Mouse (Mus musculus) MEL (cell line): ENCODE data around the gene Gm49387. TPM values are rescaled to one million over a fixed set of nuclear protein-coding genes. Genes with fewer than 3 reads are reported as not detected.

Source experiments
- DNase-seq: peaks from one replicate; pipeline ENCODE4 v3.0.0; 2011; ENCODE audit warnings: low read depth, low spot score
- H3K27ac ChIP-seq: 2 replicates; pipeline ENCODE4 v1.5.1; 2012; ENCODE audit warnings: low read depth, mild to moderate bottlenecking, control low read depth, low read length, moderate library complexity; ENCODE audit not compliant: control insufficient read depth
- H3K27me3 ChIP-seq, 2 experiments: fragments of 150-350 bp in 1 of 2; sonication (generic) in 1 of 2; 2 replicates each; pipeline ENCODE4 v1.6.1; 2012; ENCODE audit warnings: low read length in 2 of 2, mild to moderate bottlenecking in 2 of 2, improper control_type of control experiment in 1 of 2, moderate library complexity in 1 of 2; ENCODE audit not compliant: insufficient read depth in 2 of 2, control insufficient read depth in 1 of 2
- H3K36me3 ChIP-seq, 2 experiments: 2 replicates each; pipeline ENCODE4 v1.6.1; 2012 to 2014; ENCODE audit warnings: low read length in 2 of 2, improper control_type of control experiment in 1 of 2, inconsistent platforms in 1 of 2, mild to moderate bottlenecking in 1 of 2; ENCODE audit not compliant: insufficient read depth in 2 of 2, control insufficient read depth in 1 of 2
- H3K4me1 ChIP-seq, 2 experiments: fragments of 150-350 bp in 1 of 2; sonication (generic) in 1 of 2; 2 replicates each; pipeline ENCODE4 v1.6.1; 2012; ENCODE audit warnings: low read length in 2 of 2, improper control_type of control experiment in 1 of 2, mild to moderate bottlenecking in 1 of 2; ENCODE audit not compliant: insufficient read depth in 2 of 2, control insufficient read depth in 1 of 2
- H3K4me3 ChIP-seq, 2 experiments: fragments of 150-350 bp in 1 of 2; sonication (generic) in 1 of 2; 2 replicates each; pipeline ENCODE4 v1.5.1; 2012; ENCODE audit warnings: low read depth in 2 of 2, low read length in 2 of 2, mild to moderate bottlenecking in 2 of 2, moderate library complexity in 2 of 2, control low read depth in 1 of 2, improper control_type of control experiment in 1 of 2; ENCODE audit not compliant: control insufficient read depth in 1 of 2, insufficient read depth in 1 of 2
- H3K79me2 ChIP-seq: 2 replicates; pipeline ENCODE4 v1.6.1; 2012; ENCODE audit warnings: mild to moderate bottlenecking, low read length, moderate library complexity; ENCODE audit not compliant: control insufficient read depth, poor library complexity, insufficient read depth
- H3K9ac ChIP-seq: 2 replicates; pipeline ENCODE4 v1.6.1; 2012; ENCODE audit warnings: low read depth, mild to moderate bottlenecking, control low read depth, low read length, moderate library complexity; ENCODE audit not compliant: control insufficient read depth, poor library complexity, severe bottlenecking
- H3K9me3 ChIP-seq: fragments of 150-350 bp; sonication (generic); replicated peaks from 2 replicates; pipeline ENCODE4 v1.6.1; 2012; ENCODE audit warnings: mild to moderate bottlenecking, low read length, improper control_type of control experiment, moderate library complexity; ENCODE audit not compliant: insufficient read depth
- ETS1 ChIP-seq: IDR thresholded peaks from 2 replicates; pipeline ENCODE4 v1.6.1; 2012; ENCODE audit warnings: low read depth, mild to moderate bottlenecking, inconsistent platforms, low read length, improper control_type of control experiment, moderate library complexity
- GABPA ChIP-seq: IDR thresholded peaks from 2 replicates; pipeline ENCODE4 v1.6.1; 2012; ENCODE audit warnings: low read depth, mild to moderate bottlenecking, inconsistent platforms, low read length, improper control_type of control experiment, moderate library complexity
- HCFC1 ChIP-seq: IDR thresholded peaks from 2 replicates; pipeline ENCODE4 v1.6.1; 2012; ENCODE audit warnings: low read depth, mild to moderate bottlenecking, inconsistent platforms, low read length, improper control_type of control experiment, moderate library complexity
- JUND ChIP-seq: IDR thresholded peaks from 2 replicates; pipeline ENCODE4 v1.6.1; 2011; ENCODE audit warnings: low read depth, mild to moderate bottlenecking, improper control_type of control experiment, low read length
- MAX ChIP-seq: IDR thresholded peaks from 2 replicates; pipeline ENCODE4 v1.6.1; 2011; ENCODE audit warnings: low read length, improper control_type of control experiment
- MYB ChIP-seq: IDR thresholded peaks from 2 replicates; pipeline ENCODE4 v1.6.1; 2011; ENCODE audit warnings: mild to moderate bottlenecking, low read depth, low read length, improper control_type of control experiment
- MYC ChIP-seq: IDR thresholded peaks from 2 replicates; pipeline ENCODE4 v1.6.1; 2011; ENCODE audit warnings: low read depth, mild to moderate bottlenecking, low read length, improper control_type of control experiment, moderate library complexity
- NELFE ChIP-seq: IDR thresholded peaks from 2 replicates; pipeline ENCODE4 v1.6.1; 2011; ENCODE audit warnings: low read depth, low read length, improper control_type of control experiment
- NRF1 ChIP-seq: IDR thresholded peaks from 2 replicates; pipeline ENCODE4 v1.6.1; 2014; ENCODE audit warnings: low read depth, mild to moderate bottlenecking, inconsistent platforms, low read length, improper control_type of control experiment, moderate library complexity; ENCODE audit not compliant: poor library complexity, insufficient read depth, severe bottlenecking
- POLR2AphosphoS2 ChIP-seq: IDR thresholded peaks from 2 replicates; pipeline ENCODE4 v1.6.1; 2011; ENCODE audit warnings: low read length, improper control_type of control experiment
- RAD21 ChIP-seq: IDR thresholded peaks from 2 replicates; pipeline ENCODE4 v1.6.1; 2011; ENCODE audit warnings: mild to moderate bottlenecking, low read depth, low read length, improper control_type of control experiment
- TBP ChIP-seq: IDR thresholded peaks from 2 replicates; pipeline ENCODE4 v1.8.0; 2011; ENCODE audit warnings: low read depth, low read length, improper control_type of control experiment
- TCF12 ChIP-seq: IDR thresholded peaks from 2 replicates; pipeline ENCODE4 v1.6.1; 2014; ENCODE audit warnings: low read depth, mild to moderate bottlenecking, inconsistent platforms, low read length, improper control_type of control experiment, moderate library complexity
- UBTF ChIP-seq: IDR thresholded peaks from 2 replicates; pipeline ENCODE4 v1.6.1; 2012; ENCODE audit warnings: low read depth, mild to moderate bottlenecking, inconsistent platforms, low read length, improper control_type of control experiment, moderate library complexity, borderline replicate concordance; ENCODE audit not compliant: insufficient read depth
- ZKSCAN1 ChIP-seq: IDR thresholded peaks from 2 replicates; pipeline ENCODE4 v1.6.1; 2012; ENCODE audit warnings: low read depth, mild to moderate bottlenecking, inconsistent platforms, low read length, improper control_type of control experiment, moderate library complexity
- ZNF384 ChIP-seq: IDR thresholded peaks from 2 replicates; pipeline ENCODE4 v1.6.1; 2012; ENCODE audit warnings: low read depth, mild to moderate bottlenecking, inconsistent platforms, low read length, improper control_type of control experiment
- polyA plus RNA-seq, 2 experiments: library from polyadenylated mRNA; stranded (reverse) in 1 of 2; unstranded in 1 of 2; fragments of >175 nt in 1 of 2; fragments of >200 nt in 1 of 2; gene quantifications; 2 replicates each; pipeline versions ENCODE4 v1.2.1 to v1.2.4; 2012; ENCODE audit warnings: low replicate concordance in 2 of 2, low read depth in 1 of 2; ENCODE audit not compliant: insufficient read length in 2 of 2, insufficient read depth in 1 of 2, missing spikeins in 1 of 2
- total RNA-seq: library from RNA; depleted of rRNA; stranded (reverse); fragments of 300-350 nt; gene quantifications from 2 replicates; pipeline ENCODE4 v1.2.3, GENCODE M21; 2012

Gm49387 gene
- total and polyA plus RNA-seq, 3 experiments, result 0.14 TPM; not detected in 2

DNA sequence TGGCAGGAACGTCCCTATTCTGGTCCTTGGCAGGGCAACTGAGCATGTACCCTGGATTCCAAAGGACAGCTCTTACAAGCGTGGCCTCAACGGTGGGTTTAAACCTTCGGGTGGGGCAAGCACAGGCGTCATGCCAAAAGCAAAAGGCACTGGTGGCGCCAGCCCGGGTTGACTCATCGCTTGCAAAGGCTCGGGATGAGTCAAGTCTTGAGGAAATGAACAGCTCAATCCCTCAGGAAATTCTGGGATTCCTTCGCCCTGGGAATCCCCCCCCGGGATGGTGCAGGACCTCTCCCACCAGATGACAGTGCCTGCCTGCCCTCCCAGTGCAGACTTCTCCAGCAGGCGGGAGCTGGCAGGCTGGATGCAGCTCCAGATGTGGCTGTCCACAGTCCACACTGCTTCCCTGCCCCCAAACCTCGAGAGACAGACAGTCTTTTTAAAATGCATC is 28.5 kb upstream of the Gm49387 start:
- TF ChIP-seq UBTF, result no peak
- TF ChIP-seq ZNF384, result no peak
- no peak for TF ChIP-seq RAD21
- no peak for TF ChIP-seq POLR2AphosphoS2
- TF ChIP-seq ZKSCAN1, result no peak
- no peak for TF ChIP-seq MYC
- TF ChIP-seq MAX, result no peak
- TF ChIP-seq NELFE, result no peak
- no peak for TF ChIP-seq HCFC1
- TF ChIP-seq NRF1, result no peak
- no peak for TF ChIP-seq MYB
- H3K79me2 ChIP-seq, result no peaks in the 10 kb centered on the region
- no peak overlapping the region for H3K4me3 ChIP-seq
- peaks cover 0 to 21% of the 10 kb centered on the region in 2 experiments; a peak in 3 of 4 replicates for H3K36me3 ChIP-seq
- H3K9me3 ChIP-seq, result no peaks in the 10 kb centered on the region
- DNase-seq, result no peak
- H3K4me1 ChIP-seq, result peaks cover 15 to 28% of the 10 kb centered on the region in 2 experiments
- H3K27me3 ChIP-seq, result no peaks in the 10 kb centered on the region
- H3K27ac ChIP-seq, result peak overlapping the region; percentile 44; the same call in 1 of the 2 replicates
- H3K9ac ChIP-seq, result no peak overlapping the region; the same call in 1 of the 2 replicates

DNA sequence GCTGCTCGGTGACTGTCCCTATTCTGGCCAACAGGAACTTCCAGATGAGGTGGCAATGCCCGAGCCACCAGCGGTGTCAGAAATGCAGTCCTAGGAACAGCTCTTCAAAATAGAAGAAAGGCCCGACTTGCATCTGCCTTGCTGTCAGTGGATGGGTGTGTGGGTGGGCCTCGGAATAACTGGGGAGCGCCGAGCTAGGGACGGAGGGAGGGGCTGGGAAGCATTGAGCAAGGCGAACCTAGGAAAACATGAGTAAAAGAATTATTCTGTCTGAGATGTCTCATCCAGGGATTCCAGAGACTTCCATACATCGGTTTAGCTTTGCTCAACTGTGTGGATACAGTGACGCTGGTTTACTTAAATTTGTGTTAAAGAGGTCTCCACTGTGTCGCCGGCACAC is 27.6 kb upstream of the Gm49387 start:
- DNase-seq, result no peak
- H3K36me3 ChIP-seq, result peaks cover 0 to 27% of the 10 kb centered on the region in 2 experiments; a peak in 3 of 4 replicates
- no peaks in the 10 kb centered on the region for H3K79me2 ChIP-seq
- no peaks in the 10 kb centered on the region for H3K9me3 ChIP-seq
- H3K27me3 ChIP-seq, result no peaks in the 10 kb centered on the region
- H3K4me1 ChIP-seq, result peaks cover 19 to 36% of the 10 kb centered on the region in 2 experiments
- no peak overlapping the region for H3K4me3 ChIP-seq
- H3K9ac ChIP-seq, result no peak overlapping the region
- TF ChIP-seq NELFE (no peak), MAX (no peak), ETS1 (no peak), GABPA (no peak), TCF12 (no peak), JUND (no peak), NRF1 (no peak), UBTF (no peak), TBP (no peak)
- TF ChIP-seq, all 39 proteins: peak for 0
- H3K27ac ChIP-seq, result no peak overlapping the region
